Mouse (Mus musculus) lung, postnatal 25 days (tissue): Measurements from ENCODE around the gene Alk.
A peak's percentile ranks its signal among the peaks of the same experiment; 100 is the strongest.

Experiments used
- DNase-seq: peaks from one replicate; pipeline ENCODE4 v3.0.0; 2022; ENCODE audit warnings: low spot score

Gene Alk

GRCm38 (mm10) chr17:72144461-72144860, 460.0 kb downstream of the Alk start:
- no peak for DNase-seq

DNA sequence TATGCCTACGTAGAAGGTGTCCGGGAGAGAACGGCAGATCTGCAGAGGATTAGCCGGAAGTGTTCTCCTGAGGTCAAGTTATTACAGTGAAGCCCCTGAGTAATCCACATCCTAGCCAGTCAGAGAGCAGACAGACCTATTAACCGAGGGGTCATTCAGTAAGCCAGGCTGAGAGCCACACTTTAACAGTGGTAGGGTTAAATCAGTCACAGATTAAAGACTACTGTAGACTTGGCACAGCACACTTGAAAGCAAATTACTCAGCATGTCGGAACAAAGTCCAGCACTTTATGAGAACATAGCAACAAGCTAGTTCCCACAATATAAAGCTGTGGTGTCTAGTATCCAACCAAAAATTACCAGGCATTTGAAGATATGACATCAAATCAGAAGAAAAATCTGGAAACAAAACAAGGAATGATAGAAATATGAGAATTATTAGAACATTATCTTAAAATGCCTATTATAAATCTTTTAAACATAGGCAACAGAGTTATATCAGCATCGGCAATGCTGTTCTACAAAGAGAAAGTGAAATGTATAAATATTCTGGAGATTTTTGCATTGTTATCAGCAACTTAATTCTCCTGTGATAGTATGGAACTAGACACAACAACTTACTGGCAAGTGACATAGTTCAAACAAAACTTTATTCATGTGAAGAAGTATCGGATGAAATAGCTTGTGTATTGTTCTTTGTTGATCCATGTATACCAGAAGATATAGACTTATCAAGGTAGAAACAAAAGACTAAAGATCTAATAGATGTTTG, 472.1 kb downstream of the Alk start:
- DNase-seq: no peak

GRCm38 (mm10) chr17:72121660-72122059, 482.8 kb downstream of the Alk start:
- no peak for DNase-seq

DNA sequence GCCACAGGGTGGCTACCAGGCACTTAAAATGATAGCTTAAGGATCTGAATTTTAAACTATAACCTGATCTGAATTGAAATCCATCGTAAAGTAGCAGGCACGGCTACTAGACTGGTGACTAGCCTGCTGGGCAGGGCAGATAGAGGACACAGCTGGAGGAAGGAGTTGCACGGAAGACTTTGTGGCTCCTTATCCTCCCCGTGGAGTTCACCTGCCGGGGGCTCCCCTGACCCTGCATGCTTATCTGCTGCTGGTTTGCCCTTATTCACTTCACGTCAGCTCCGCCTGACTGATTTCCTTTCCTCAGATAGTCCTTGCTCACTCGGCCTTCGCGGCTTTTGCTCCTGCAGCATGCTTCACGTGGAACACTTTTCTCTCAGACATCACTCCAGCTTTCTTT, 484.1 kb downstream of the Alk start:
- no peak for DNase-seq

DNA sequence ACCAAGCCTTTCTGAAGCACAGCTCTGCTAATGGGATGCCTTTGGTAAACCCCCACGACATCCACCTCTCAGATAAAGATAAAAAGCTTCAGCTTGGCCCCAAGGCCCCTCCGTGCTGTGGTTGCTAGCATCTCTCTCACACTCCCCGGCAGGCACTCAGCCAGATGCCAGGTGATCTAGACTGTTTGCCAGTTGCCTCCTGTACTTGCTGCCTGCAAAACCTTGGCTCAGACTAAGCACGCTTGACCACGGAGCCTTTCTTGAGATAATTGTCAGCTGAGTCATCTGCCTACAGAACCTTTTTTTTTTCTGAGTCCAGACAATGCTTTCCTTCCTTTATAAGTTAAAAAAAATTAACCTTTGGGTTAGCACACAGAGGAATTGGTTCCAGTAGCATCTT, 486.1 kb downstream of the Alk start:
- DNase-seq: no peak

DNA sequence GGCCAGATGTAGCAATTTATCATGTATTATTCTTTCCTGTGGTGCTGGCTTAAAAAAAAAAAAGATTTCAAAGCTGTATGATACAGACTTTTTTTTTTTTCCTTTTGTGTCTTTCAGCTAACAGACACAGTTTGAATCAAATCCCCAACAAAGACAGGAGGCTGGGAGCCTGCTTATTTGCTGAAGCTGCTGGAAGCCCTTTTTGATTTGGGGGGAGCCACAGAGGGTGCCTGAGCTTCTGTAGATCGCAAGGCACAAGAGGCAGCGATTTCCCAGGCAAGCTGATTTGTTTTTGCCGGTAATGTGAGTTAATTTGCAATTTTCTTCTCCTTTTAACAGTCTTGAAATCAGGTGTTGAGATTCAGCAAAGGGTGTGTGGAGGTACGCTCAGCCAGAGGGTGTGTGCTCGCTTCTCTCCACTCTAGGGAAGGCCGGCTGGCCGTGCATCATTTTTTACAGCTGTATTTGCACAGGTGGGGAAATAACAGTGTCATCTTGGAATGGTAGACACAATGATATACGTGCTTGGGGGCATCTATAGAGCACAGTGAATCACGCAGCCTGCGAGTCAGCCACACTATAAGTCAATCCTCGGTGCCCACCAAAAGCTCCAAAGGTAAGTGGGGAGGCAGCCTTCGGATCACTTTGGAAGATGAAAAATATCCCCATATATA, 489.0 kb downstream of the Alk start:
- no peak for DNase-seq

DNA sequence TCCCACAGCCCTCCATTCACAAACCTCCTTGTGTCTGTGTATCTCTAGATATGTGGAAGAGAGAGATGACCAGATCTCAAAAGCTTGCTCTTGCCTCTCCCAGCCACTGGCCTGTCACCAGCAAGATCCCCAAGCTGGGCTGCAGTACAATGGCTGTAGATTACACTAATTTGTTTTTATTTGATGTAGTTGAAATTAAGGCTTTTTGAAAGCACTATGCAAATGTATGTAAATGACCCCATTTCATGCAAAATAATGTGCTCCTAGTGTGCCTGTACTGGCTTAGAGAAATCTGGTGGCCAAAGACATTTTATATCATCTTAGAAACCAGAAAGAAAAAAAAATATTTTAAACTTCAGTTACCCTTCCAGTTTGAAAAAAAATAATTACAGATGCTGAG, 492.4 kb downstream of the Alk start:
- DNase-seq: no peak

- no peak for DNase-seq
These were observed 492.9 kb downstream of the Alk start for GRCm38 (mm10) chr17:72111528-72111927.

DNA sequence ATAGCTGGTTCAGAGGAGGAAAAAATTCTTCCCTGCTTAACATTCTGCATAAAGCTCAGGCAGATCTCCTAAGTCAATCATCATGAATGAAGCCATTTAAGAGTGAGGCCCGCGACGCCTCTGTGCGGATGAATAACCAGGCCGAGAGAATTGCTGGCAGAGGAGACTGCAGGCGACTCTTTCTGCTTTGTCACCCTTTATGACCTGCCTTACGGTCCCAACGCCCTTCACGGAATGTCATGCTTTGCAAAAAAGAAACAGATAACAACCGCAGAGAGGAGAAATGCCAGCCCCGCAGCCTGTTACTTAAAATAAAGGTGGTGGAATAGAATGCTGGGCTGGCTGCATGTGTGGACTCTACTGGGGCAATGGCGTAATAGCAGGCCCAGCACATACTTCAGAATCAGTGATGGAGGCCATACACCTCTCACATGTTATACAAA, 517.1 kb downstream of the Alk start:
- no peak for DNase-seq

GRCm38 (mm10) chr17:72081396-72081795, 523.0 kb downstream of the Alk start:
- no peak for DNase-seq

DNA sequence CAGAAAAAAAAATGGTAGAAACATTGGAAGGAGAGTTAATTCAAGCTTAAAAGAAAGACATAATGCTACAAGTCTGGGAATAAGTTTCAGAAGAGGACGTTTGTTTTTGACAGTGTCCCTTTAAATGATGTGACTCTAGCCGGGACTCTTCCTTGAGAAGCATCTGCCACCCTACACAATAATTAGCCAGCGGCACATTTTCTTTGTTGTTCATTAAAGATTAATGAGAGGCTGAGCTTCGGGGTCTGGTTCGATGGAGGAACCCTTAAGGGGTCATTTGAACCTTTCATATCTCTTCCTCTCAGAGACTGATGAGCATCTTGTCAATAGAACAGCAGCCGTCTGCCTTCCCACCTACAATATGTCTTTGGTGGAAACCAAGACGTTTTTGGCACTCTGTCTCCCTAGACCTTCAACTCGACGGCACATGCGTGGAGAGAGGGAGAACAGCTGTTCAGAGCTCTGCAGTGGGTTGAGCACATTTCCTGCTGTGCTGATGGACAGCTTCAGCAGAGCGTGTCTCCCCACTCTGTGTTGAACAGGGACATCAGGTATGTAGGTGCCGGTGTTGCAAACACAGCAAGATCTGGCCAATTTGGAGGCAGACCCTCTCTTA, 528.0 kb downstream of the Alk start:
- DNase-seq: no peak

DNA sequence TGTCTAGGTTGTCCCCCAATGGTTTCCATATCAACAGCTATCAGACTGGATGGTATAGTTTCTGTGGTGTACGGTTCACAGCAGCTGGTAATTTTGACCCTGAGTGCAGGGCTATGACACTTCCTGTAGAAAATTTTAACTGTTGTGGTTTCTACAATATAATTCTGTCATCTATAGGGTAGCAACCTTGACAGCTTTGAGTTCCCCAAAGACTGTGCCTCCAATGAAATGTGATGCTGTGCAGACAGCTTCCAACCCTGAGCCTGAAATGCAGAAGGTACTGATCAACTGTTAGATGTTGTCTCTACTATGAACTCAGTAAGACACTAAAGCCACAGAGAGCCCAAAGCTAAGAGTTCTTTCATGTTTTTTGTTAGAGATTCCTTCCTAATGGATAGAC, 532.6 kb downstream of the Alk start:
- DNase-seq: no peak

DNA sequence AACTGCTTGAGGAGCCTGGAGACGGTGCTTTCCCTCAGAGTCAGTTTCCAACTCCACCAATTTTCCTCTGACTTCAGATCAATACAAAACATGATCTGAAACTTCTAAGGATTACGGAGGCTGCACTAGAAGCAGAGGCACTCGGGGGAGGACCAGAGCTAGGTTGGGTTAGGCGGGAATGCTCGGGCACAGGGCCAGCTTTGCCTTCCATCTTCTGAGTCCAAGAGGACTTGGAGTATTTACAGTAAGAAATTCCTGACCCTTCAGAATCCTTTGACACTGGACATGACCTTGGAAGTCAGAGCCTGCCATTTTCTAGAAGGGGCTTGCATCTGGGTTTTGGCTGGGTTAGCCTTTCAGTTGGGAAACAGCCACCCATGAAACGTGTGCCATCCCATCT, 536.3 kb downstream of the Alk start:
- DNase-seq: no peak

GRCm38 (mm10) chr17:72062978-72063377, 541.4 kb downstream of the Alk start:
- no peak for DNase-seq

DNA sequence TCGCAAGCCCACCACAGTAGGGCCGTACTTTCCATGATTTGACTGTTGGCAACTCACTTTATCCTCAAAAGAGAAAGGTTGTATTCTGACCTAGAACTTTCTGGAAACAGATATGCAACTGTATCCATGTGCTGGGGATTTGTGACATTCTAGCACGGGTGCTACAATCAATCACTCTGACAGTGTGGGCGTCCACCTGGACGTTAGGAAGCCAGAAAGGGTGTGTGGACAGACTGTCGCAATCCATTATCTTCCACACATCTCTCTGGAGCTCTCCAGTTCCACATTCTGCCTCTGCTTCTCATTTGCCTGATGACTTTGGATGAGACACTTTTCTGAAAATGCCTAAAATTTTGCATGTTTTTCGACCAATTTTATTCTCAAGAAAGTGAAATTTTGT, 545.1 kb downstream of the Alk start:
- DNase-seq: no peak

DNA sequence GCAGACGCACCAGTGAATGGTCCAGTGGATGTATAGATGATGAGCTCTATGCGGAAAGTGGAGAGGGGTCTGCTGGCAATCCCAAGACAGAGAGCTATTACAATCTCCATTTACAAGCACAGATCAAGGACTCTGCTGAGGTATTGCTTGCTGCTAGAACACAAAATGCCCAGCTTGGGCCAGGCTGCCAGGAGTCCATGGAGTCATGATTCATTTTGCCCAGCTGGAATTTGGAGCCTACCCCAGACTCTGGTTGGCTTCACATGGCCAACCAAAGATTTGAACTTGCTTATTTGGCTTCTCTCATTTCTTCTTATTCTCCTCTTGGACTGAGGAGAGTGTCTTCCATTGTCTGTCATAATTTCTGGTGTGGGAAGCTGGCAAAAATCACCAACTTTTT, 558.8 kb downstream of the Alk start:
- DNase-seq: no peak

DNA sequence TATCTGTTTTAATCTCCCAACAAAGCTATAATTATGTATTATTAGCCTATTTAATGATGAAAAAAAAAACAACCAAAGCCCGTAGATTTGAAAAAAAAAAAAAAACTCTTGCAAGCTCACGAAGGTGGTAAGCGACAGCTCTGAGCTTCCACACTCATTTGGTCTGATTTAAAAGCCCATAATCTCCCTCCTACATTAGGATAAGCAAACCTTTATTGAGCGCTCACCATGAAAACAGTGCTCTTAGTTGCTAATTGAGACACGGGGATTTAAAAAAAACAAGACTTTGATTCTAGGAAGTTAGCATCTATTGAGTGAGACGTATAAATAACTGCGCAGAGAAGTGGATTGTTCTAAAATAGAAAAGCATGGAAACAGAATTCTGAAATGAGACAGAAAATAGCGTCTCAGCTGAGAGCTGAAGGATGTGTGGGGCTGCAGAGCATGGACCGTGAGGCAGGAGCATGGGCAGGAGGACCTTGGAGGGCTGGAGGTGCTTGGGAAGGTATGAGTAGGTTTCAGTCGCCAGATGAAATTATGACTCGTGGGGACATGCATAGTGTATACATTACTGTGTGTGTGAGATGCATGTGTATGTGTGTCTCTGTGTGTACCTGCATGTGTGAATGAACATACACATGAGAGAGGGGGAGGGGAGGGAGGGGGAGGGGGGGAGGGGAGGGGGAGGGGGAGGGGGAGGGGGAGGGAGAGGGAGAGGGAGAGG, 560.6 kb downstream of the Alk start:
- no peak for DNase-seq

DNA sequence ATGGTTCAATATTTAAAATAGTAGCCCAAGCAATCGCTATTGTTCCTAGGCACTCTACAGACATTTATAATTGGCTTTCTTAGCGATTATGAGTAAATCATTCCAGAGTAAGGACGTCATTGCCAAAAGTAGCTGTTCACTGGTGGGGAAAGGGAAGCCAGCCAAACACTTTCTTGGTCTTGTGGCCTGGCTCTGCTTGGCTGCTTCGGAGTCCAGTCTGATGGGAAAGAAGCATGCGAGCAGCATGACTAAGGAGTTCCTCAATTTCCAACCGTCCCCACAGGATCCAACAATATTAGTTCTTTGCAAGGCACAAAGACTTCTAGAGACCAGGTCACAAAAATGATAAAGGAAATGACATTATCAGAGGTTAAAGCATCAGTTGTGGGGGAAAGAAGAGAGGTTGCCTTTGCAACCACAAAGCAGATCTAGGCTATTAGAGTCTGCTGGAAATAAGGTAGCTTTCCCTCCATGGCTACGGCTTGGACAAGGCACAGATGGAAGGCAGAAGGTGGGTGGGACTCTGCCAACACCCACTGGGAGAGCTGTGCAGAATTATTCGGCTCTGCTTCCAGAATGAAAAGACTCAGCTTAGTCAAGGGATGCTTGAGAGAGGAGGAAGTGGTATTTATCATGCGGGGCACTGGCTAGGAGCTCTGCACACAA, 561.3 kb downstream of the Alk start:
- DNase-seq: peak; percentile 49

GRCm38 (mm10) chr17:72039176-72039948, 565.1 kb downstream of the Alk start:
- DNase-seq: no peak

DNA sequence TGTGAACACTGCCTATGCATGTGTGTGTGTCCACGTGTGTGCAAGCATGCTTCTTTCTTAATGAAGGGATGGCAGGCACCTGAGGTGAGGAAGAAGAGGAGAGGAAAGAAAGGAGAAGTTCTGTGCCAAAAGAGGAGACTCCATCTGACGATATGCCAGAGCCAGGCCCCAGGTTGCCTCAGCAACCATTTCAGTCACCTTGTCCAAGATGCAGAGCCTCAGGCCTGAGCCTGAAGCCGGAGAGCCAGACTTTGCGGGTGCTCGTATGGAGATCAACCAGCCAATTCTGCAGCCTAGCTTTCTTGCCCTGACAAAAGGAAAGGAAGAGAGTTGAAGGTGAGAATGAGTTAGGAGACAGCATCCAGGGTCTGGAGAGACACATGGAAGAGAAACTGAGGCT, 566.1 kb downstream of the Alk start:
- no peak for DNase-seq

DNA sequence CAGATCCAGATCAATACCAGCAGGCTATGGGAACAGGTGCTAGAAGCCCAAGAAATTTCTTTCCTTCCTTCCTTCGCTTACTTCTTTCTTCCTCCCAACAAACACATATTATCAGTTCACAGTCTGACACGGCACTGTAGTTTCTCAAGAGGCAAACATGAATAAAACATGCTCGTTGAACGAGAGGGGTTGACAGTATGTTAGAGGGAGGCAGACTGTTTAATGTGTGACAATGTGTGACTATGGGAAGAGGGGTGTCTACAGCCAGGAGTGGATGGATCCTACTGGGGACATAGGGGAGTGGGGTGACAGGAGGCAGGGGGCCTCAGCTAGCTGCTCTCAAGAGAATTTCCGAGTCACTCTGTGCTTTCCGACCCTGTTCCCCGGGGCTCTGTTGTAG, 573.8 kb downstream of the Alk start:
- no peak for DNase-seq
